Mouse (Mus musculus) CD4-positive helper T cell, adult 2 months (primary cell): Measurements from ENCODE around the gene Tex45.

Source experiments
- DNase-seq: peaks from one replicate; pipeline ENCODE4 v3.0.0-alpha.2; 2012; ENCODE audit warnings: low read depth, missing footprints, low spot score

The Tex45 gene

GRCm38 (mm10) chr8:3485192-3485591 lies 14.5 kb downstream of the Tex45 start:
- DNase-seq: no peak

GRCm38 (mm10) chr8:3492901-3493844 lies 22.5 kb downstream of the Tex45 start, which contains the start of gene Zfp358:
Zfp358 (plus strand) TSS chr8:3493138.
- DNase-seq: peak; percentile 45

- no peak for DNase-seq
These were observed 23.2 kb downstream of the Tex45 start for GRCm38 (mm10) chr8:3493845-3494208.

- DNase-seq: no peak
These were observed 25.1 kb downstream of the Tex45 start for GRCm38 (mm10) chr8:3495578-3496427.

- DNase-seq: no peak
These were observed 25.7 kb downstream of the Tex45 start for GRCm38 (mm10) chr8:3496428-3496748.

GRCm38 (mm10) chr8:3498583-3498982 lies 27.9 kb downstream of the Tex45 start:
- DNase-seq: no peak

- DNase-seq: no peak
These were observed 29.1 kb downstream of the Tex45 start for GRCm38 (mm10) chr8:3499751-3500150.

GRCm38 (mm10) chr8:3500235-3501090 lies 29.8 kb downstream of the Tex45 start, which contains the start of gene Mcoln1:
Mcoln1 (plus strand) TSS chr8:3500457.
- DNase-seq: peak; percentile 96

GRCm38 (mm10) chr8:3502217-3502616 lies 31.6 kb downstream of the Tex45 start:
- no peak for DNase-seq

- DNase-seq: no peak
These were observed 37.5 kb downstream of the Tex45 start for GRCm38 (mm10) chr8:3507979-3508754.

GRCm38 (mm10) chr8:3514681-3515247 lies 44.1 kb downstream of the Tex45 start:
- DNase-seq: no peak

- peak; percentile 83 for DNase-seq
These were observed 44.6 kb downstream of the Tex45 start, which contains the start of gene Pnpla6 for GRCm38 (mm10) chr8:3515260-3515671. Pnpla6 (plus strand) TSS chr8:3515384.

GRCm38 (mm10) chr8:3515771-3516417 lies 45.2 kb downstream of the Tex45 start:
- DNase-seq: peak; percentile 57

GRCm38 (mm10) chr8:3516450-3517116 lies 45.9 kb downstream of the Tex45 start:
- peak; percentile 91 for DNase-seq

- DNase-seq: no peak
These were observed 46.4 kb downstream of the Tex45 start for GRCm38 (mm10) chr8:3517117-3517495.

GRCm38 (mm10) chr8:3522007-3522697 lies 51.5 kb downstream of the Tex45 start:
- no peak for DNase-seq

GRCm38 (mm10) chr8:3530816-3531215 lies 60.2 kb downstream of the Tex45 start:
- no peak for DNase-seq

GRCm38 (mm10) chr8:3531936-3532335 lies 61.3 kb downstream of the Tex45 start:
- no peak for DNase-seq
